Mouse (Mus musculus): ENCODE data around the gene Daglb. TPM values are rescaled to one million over a fixed set of nuclear protein-coding genes. Genes with fewer than 3 reads are reported as not detected.
A peak's percentile ranks its signal among the peaks of the same experiment; 100 is the strongest.

Gene Daglb
- polyA plus RNA-seq, 1 experiment from 2014 or later: 9.0 TPM

- 55% methylated on average over 3 of the region's 3 CpGs for WGBS
- no peaks in the 10 kb centered on the region for H3K9me3 ChIP-seq (ENCODE audit: control insufficient read depth, low read depth, low read length)
- peaks cover 9% of the 10 kb centered on the region; the same call in 1 of the 2 replicates for H3K4me1 ChIP-seq (ENCODE audit: control insufficient read depth, insufficient read depth, low read length)
- H3K27me3 ChIP-seq (ENCODE audit: control insufficient read depth, insufficient read depth, low read length): no peaks in the 10 kb centered on the region
- H3K4me2 ChIP-seq (replicated peaks; ENCODE audit: low read depth, low read length): no peak overlapping the region
- H3K36me3 ChIP-seq (ENCODE audit: control insufficient read depth, insufficient read depth, low read length): peaks cover 31% of the 10 kb centered on the region
- no peak overlapping the region for H3K9ac ChIP-seq (replicated peaks; ENCODE audit: low read depth, low read length)
- no peak for ATAC-seq (ENCODE audit: insufficient number of reproducible peaks, insufficient read depth, low FRiP score, low read depth)
- H3K4me3 ChIP-seq (ENCODE audit: low read depth, low read length): no peak overlapping the region
- no peak overlapping the region for H3K27ac ChIP-seq (ENCODE audit: low read length)
These were observed 40.1 kb downstream of the Daglb start for GRCm38 (mm10) chr5:143504453-143504852.

- Histone ChIP-seq H3K9ac (replicated peaks; ENCODE audit: low read depth, low read length) (no peak overlapping the region), H3K27ac (ENCODE audit: low read length) (no peak overlapping the region), H3K9me3 (ENCODE audit: control insufficient read depth, low read depth, low read length) (no peaks in the 10 kb centered on the region), H3K4me2 (replicated peaks; ENCODE audit: low read depth, low read length) (no peak overlapping the region), H3K4me1 (ENCODE audit: control insufficient read depth, insufficient read depth, low read length) (peaks cover 9% of the 10 kb centered on the region; the same call in 1 of the 2 replicates), H3K36me3 (ENCODE audit: control insufficient read depth, insufficient read depth, low read length) (peaks cover 32% of the 10 kb centered on the region), H3K4me3 (ENCODE audit: low read depth, low read length) (no peak overlapping the region), H3K27me3 (ENCODE audit: control insufficient read depth, insufficient read depth, low read length) (no peaks in the 10 kb centered on the region)
- 90% methylated on average over 8 of the region's 8 CpGs for WGBS
- ATAC-seq (ENCODE audit: insufficient number of reproducible peaks, insufficient read depth, low FRiP score, low read depth): no peak
These were observed 40.7 kb downstream of the Daglb start for GRCm38 (mm10) chr5:143505056-143505455.

- Histone ChIP-seq H3K36me3 (ENCODE audit: control insufficient read depth, insufficient read depth, low read length) (peaks cover 32% of the 10 kb centered on the region), H3K9me3 (ENCODE audit: control insufficient read depth, low read depth, low read length) (no peaks in the 10 kb centered on the region), H3K9ac (replicated peaks; ENCODE audit: low read depth, low read length) (no peak overlapping the region), H3K4me2 (replicated peaks; ENCODE audit: low read depth, low read length) (no peak overlapping the region), H3K27me3 (ENCODE audit: control insufficient read depth, insufficient read depth, low read length) (no peaks in the 10 kb centered on the region), H3K4me1 (ENCODE audit: control insufficient read depth, insufficient read depth, low read length) (peaks cover 9% of the 10 kb centered on the region; the same call in 1 of the 2 replicates), H3K27ac (ENCODE audit: low read length) (no peak overlapping the region), H3K4me3 (ENCODE audit: low read depth, low read length) (no peak overlapping the region)
- no peak for ATAC-seq (ENCODE audit: insufficient number of reproducible peaks, insufficient read depth, low FRiP score, low read depth)
- WGBS: 69% methylated on average over 7 of the region's 7 CpGs
These were observed 41.2 kb downstream of the Daglb start for GRCm38 (mm10) chr5:143505545-143505944.

GRCm38 (mm10) chr5:143509294-143509693 lies 44.9 kb downstream of the Daglb start:
- H3K27ac ChIP-seq (ENCODE audit: low read length): no peak overlapping the region
- no peak overlapping the region for H3K4me2 ChIP-seq (replicated peaks; ENCODE audit: low read depth, low read length)
- WGBS: 69% methylated on average over 9 of the region's 9 CpGs
- H3K4me3 ChIP-seq (ENCODE audit: low read depth, low read length): no peak overlapping the region
- no peaks in the 10 kb centered on the region for H3K9me3 ChIP-seq (ENCODE audit: control insufficient read depth, low read depth, low read length)
- no peak overlapping the region for H3K9ac ChIP-seq (replicated peaks; ENCODE audit: low read depth, low read length)
- no peaks in the 10 kb centered on the region for H3K27me3 ChIP-seq (ENCODE audit: control insufficient read depth, insufficient read depth, low read length)
- H3K4me1 ChIP-seq (ENCODE audit: control insufficient read depth, insufficient read depth, low read length): peaks cover 14% of the 10 kb centered on the region; the same call in 1 of the 2 replicates
- peaks cover 49% of the 10 kb centered on the region for H3K36me3 ChIP-seq (ENCODE audit: control insufficient read depth, insufficient read depth, low read length)
- ATAC-seq (ENCODE audit: insufficient number of reproducible peaks, insufficient read depth, low FRiP score, low read depth): no peak

GRCm38 (mm10) chr5:143509737-143510136 lies 45.4 kb downstream of the Daglb start:
- Histone ChIP-seq H3K4me1 (ENCODE audit: control insufficient read depth, insufficient read depth, low read length) (peaks cover 14% of the 10 kb centered on the region; the same call in 1 of the 2 replicates), H3K27ac (ENCODE audit: low read length) (0 out of 2 replicates have a peak overlapping the region, but pooled peaks have one; percentile 15), H3K4me3 (ENCODE audit: low read depth, low read length) (no peak overlapping the region), H3K27me3 (ENCODE audit: control insufficient read depth, insufficient read depth, low read length) (no peaks in the 10 kb centered on the region), H3K9ac (replicated peaks; ENCODE audit: low read depth, low read length) (no peak overlapping the region), H3K36me3 (ENCODE audit: control insufficient read depth, insufficient read depth, low read length) (peaks cover 49% of the 10 kb centered on the region), H3K9me3 (ENCODE audit: control insufficient read depth, low read depth, low read length) (no peaks in the 10 kb centered on the region), H3K4me2 (replicated peaks; ENCODE audit: low read depth, low read length) (no peak overlapping the region)
- WGBS: 71% methylated on average over 11 of the region's 11 CpGs
- no peak for ATAC-seq (ENCODE audit: insufficient number of reproducible peaks, insufficient read depth, low FRiP score, low read depth)

- H3K27me3 ChIP-seq (ENCODE audit: control insufficient read depth, insufficient read depth, low read length): no peaks in the 10 kb centered on the region
- no peak for ATAC-seq (ENCODE audit: insufficient number of reproducible peaks, insufficient read depth, low FRiP score, low read depth)
- no peak overlapping the region for H3K27ac ChIP-seq (ENCODE audit: low read length)
- peaks cover 14% of the 10 kb centered on the region; the same call in 1 of the 2 replicates for H3K4me1 ChIP-seq (ENCODE audit: control insufficient read depth, insufficient read depth, low read length)
- WGBS: 69% methylated on average over 4 of the region's 4 CpGs
- H3K9me3 ChIP-seq (ENCODE audit: control insufficient read depth, low read depth, low read length): no peaks in the 10 kb centered on the region
- no peak overlapping the region for H3K9ac ChIP-seq (replicated peaks; ENCODE audit: low read depth, low read length)
- peaks cover 63% of the 10 kb centered on the region for H3K36me3 ChIP-seq (ENCODE audit: control insufficient read depth, insufficient read depth, low read length)
- H3K4me3 ChIP-seq (ENCODE audit: low read depth, low read length): no peak overlapping the region
- no peak overlapping the region for H3K4me2 ChIP-seq (replicated peaks; ENCODE audit: low read depth, low read length)
These were observed 47.2 kb downstream of the Daglb start for GRCm38 (mm10) chr5:143511577-143511976.

- Histone ChIP-seq H3K9me3 (ENCODE audit: control insufficient read depth, low read depth, low read length) (no peaks in the 10 kb centered on the region), H3K36me3 (ENCODE audit: control insufficient read depth, insufficient read depth, low read length) (peaks cover 63% of the 10 kb centered on the region), H3K4me3 (ENCODE audit: low read depth, low read length) (no peak overlapping the region), H3K4me2 (replicated peaks; ENCODE audit: low read depth, low read length) (no peak overlapping the region), H3K9ac (replicated peaks; ENCODE audit: low read depth, low read length) (no peak overlapping the region), H3K27ac (ENCODE audit: low read length) (no peak overlapping the region; the same call in 1 of the 2 replicates), H3K4me1 (ENCODE audit: control insufficient read depth, insufficient read depth, low read length) (peaks cover 20% of the 10 kb centered on the region), H3K27me3 (ENCODE audit: control insufficient read depth, insufficient read depth, low read length) (no peaks in the 10 kb centered on the region)
- no peak for ATAC-seq (ENCODE audit: insufficient number of reproducible peaks, insufficient read depth, low FRiP score, low read depth)
- 77% methylated on average over 4 of the region's 4 CpGs for WGBS
These were observed 47.9 kb downstream of the Daglb start for GRCm38 (mm10) chr5:143512305-143512704.

- H3K9ac ChIP-seq (replicated peaks; ENCODE audit: low read depth, low read length): no peak overlapping the region
- H3K27ac ChIP-seq (ENCODE audit: low read length): no peak overlapping the region
- H3K27me3 ChIP-seq (ENCODE audit: control insufficient read depth, insufficient read depth, low read length): no peaks in the 10 kb centered on the region
- WGBS: 84% methylated on average over 5 of the region's 5 CpGs
- no peak for ATAC-seq (ENCODE audit: insufficient number of reproducible peaks, insufficient read depth, low FRiP score, low read depth)
- no peaks in the 10 kb centered on the region for H3K9me3 ChIP-seq (ENCODE audit: control insufficient read depth, low read depth, low read length)
- peaks cover 47% of the 10 kb centered on the region for H3K36me3 ChIP-seq (ENCODE audit: control insufficient read depth, insufficient read depth, low read length)
- H3K4me1 ChIP-seq (ENCODE audit: control insufficient read depth, insufficient read depth, low read length): peaks cover 33% of the 10 kb centered on the region
- H3K4me3 ChIP-seq (ENCODE audit: low read depth, low read length): no peak overlapping the region
- H3K4me2 ChIP-seq (replicated peaks; ENCODE audit: low read depth, low read length): no peak overlapping the region
These were observed 50.5 kb downstream of the Daglb start for GRCm38 (mm10) chr5:143514878-143515277.

- Histone ChIP-seq H3K4me1 (ENCODE audit: control insufficient read depth, insufficient read depth, low read length) (peaks cover 33% of the 10 kb centered on the region), H3K4me3 (ENCODE audit: low read depth, low read length) (no peak overlapping the region), H3K9me3 (ENCODE audit: control insufficient read depth, low read depth, low read length) (no peaks in the 10 kb centered on the region), H3K27me3 (ENCODE audit: control insufficient read depth, insufficient read depth, low read length) (no peaks in the 10 kb centered on the region), H3K4me2 (replicated peaks; ENCODE audit: low read depth, low read length) (no peak overlapping the region), H3K9ac (replicated peaks; ENCODE audit: low read depth, low read length) (no peak overlapping the region), H3K27ac (ENCODE audit: low read length) (0 out of 2 replicates have a peak overlapping the region, but pooled peaks have one; percentile 53), H3K36me3 (ENCODE audit: control insufficient read depth, insufficient read depth, low read length) (peaks cover 42% of the 10 kb centered on the region)
- 76% methylated on average over 11 of the region's 11 CpGs for WGBS
- no peak for ATAC-seq (ENCODE audit: insufficient number of reproducible peaks, insufficient read depth, low FRiP score, low read depth)
These were observed 52.6 kb downstream of the Daglb start for GRCm38 (mm10) chr5:143517005-143517404.

Measured in stomach, embryonic 14.5 days (tissue).